Mouse (Mus musculus) kidney, adult 10 weeks (tissue): ENCODE measurements around the gene Pgr15l. TPM values are rescaled to one million over a fixed set of nuclear protein-coding genes. Genes with fewer than 3 reads are reported as not detected.

Experiments
- polyA plus RNA-seq: library from polyadenylated mRNA; stranded (reverse); fragments of 350-450 nt; fragmentation: Illumina TruSeq; extraction: RNeasy Lipid Tissue Mini Kit (QIAGEN cat#74804); gene quantifications from one replicate; pipeline ENCODE4 v1.2.3, GENCODE M21; 2014; ENCODE audit warnings: low read depth, low replicate concordance

Pgr15l gene
- polyA plus RNA-seq: not detected

GRCm38 (mm10) chrX:97072369-97072768 is at the start of gene Pgr15l:
Gene Pgr15l, plus strand, starts transcription at chrX:97072596.

